Mouse (Mus musculus) lung, postnatal 0 days (tissue): ENCODE measurements around the gene Mkrn2.
"Not testable (repeated sequence)": the region's sequence is repeated elsewhere in the genome, so short reads cannot be mapped to it uniquely, and the experiment has no call there.

Source experiments
- CTCF ChIP-seq: IDR thresholded peaks from 2 replicates; pipeline ENCODE4 v1.5.1; 2016; ENCODE audit warnings: antibody characterized with exemption, mild to moderate bottlenecking
- EP300 ChIP-seq: IDR thresholded peaks from 2 replicates; pipeline ENCODE4 v1.6.1; 2016; ENCODE audit warnings: antibody characterized with exemption, mild to moderate bottlenecking, control low read depth

GRCm38 (mm10) chr6:115638188-115638587 lies 36.5 kb downstream of the Mkrn2 start:
- TF ChIP-seq CTCF, EP300: not testable (repeated sequence)
